Mouse (Mus musculus): ENCODE data around the gene Gm13762. TPM values are rescaled to one million over a fixed set of nuclear protein-coding genes. Genes with fewer than 3 reads are reported as not detected.
"Not testable (repeated sequence)": the region's sequence is repeated elsewhere in the genome, so short reads cannot be mapped to it uniquely, and the experiment has no call there.

Gene Gm13762
- polyA plus RNA-seq (2011; ENCODE audit: insufficient read length, low read depth, missing spikeins) = not detected in 2 replicates

- Histone ChIP-seq H3K4me3 (ENCODE audit: insufficient read depth, low read length) (no peak within 1 kb of the TSS), H3K27ac (ENCODE audit: insufficient read depth, low read length) (no peak within 1 kb of the TSS), H3K4me1 (ENCODE audit: control insufficient read depth, insufficient read depth, low read length) (no peaks in the 10 kb centered on the region)
- TF ChIP-seq POLR2A (IDR thresholded peaks at IDR 0.05; ENCODE audit: low read depth, low read length) = no peak
- no peak for TF ChIP-seq CTCF (IDR thresholded peaks at IDR 0.05; ENCODE audit: borderline replicate concordance, insufficient read depth, low read length)
Observed at GRCm38 (mm10) chr2:88980181-88980580, at the start of gene Gm13762. Gene Gm13762, minus strand, starts transcription at chr2:88980281.

DNA sequence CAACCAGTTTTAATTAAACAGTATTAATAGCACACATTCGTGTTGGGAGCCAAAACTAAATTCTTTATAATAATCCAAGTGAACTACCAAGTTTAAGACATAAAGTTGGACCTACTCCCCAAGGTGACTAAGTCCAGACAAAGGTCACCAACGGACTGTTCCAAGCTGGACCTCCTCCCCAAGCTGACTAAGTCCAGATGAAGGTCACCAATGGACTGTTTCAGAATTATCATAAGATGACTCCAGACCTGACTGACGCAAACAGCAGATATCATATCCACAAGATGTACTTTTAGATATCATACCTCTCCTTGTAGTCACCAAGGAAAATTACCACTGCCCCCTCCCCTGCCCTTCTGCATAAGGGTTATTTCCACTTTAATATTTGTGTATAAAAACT is 41.4 kb upstream of the Gm13762 start:
- H3K27ac ChIP-seq (ENCODE audit: insufficient read depth, low read length); H3K4me3 ChIP-seq (ENCODE audit: insufficient read depth, low read length); H3K4me1 ChIP-seq (ENCODE audit: control insufficient read depth, insufficient read depth, low read length): not testable (repeated sequence)

DNA sequence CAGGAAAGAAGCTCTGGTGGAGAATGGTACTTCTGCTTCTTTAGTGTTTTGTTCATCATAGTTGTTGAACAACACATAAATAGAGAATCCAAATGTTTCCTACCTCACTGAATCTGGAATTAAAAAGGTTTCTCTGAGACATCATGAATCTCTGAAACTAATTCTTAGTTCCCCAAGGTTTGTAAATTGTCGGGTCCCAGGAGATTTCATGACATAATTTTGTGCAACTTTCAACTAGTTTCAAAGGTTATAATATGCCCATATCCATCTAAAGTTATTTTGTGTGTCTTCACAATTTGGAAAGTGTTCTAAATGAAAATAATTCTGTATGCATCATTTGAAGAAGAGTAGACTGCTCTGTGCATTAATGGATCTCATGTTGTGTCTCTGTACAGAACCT is 38.2 kb upstream of the Gm13762 start, which contains the start of gene Olfr1216:
TSS of gene Olfr1216 (minus strand) at position 101 of the 400 bp plus-strand sequence.
- TF ChIP-seq POLR2A (IDR thresholded peaks at IDR 0.05; ENCODE audit: low read depth, low read length) (no peak), CTCF (IDR thresholded peaks at IDR 0.05; ENCODE audit: borderline replicate concordance, insufficient read depth, low read length) (no peak)
- Histone ChIP-seq H3K4me3 (ENCODE audit: insufficient read depth, low read length) (no peak within 1 kb of the TSS), H3K4me1 (ENCODE audit: control insufficient read depth, insufficient read depth, low read length) (no peaks in the 10 kb centered on the region), H3K27ac (ENCODE audit: insufficient read depth, low read length) (no peak within 1 kb of the TSS)

DNA sequence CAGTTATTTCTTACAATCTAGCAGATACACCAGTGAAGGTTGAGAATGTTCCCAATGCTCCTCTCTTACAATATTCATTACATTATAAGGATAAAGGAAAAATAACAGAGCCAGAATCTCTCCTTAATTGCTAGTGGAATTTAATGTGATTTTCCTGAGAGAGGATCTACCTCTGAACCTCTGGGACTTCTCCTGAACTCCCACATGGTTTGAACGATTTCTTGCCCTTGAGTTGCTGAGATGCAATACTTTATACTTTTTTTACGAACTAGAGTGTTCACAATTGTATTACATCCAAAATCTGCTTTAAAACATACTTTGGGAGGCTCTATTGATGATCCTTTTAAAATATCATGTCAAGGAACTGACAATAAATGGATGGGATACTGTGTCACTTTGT is 26.8 kb upstream of the Gm13762 start, which contains the start of gene Olfr1215:
TSS of gene Olfr1215 (minus strand) at position 101 of the 400 bp plus-strand sequence.
- H3K4me1 ChIP-seq (ENCODE audit: control insufficient read depth, insufficient read depth, low read length) = no peaks in the 10 kb centered on the region
- H3K4me3 ChIP-seq (ENCODE audit: insufficient read depth, low read length) = no peak within 1 kb of the TSS
- no peak for TF ChIP-seq CTCF (IDR thresholded peaks at IDR 0.05; ENCODE audit: borderline replicate concordance, insufficient read depth, low read length)
- H3K27ac ChIP-seq (ENCODE audit: insufficient read depth, low read length) = no peak within 1 kb of the TSS

- no peak within 1 kb of the TSS for H3K4me3 ChIP-seq (ENCODE audit: insufficient read depth, low read length)
- TF ChIP-seq CTCF (IDR thresholded peaks at IDR 0.05; ENCODE audit: borderline replicate concordance, insufficient read depth, low read length) (no peak), POLR2A (IDR thresholded peaks at IDR 0.05; ENCODE audit: low read depth, low read length) (no peak)
- H3K27ac ChIP-seq (ENCODE audit: insufficient read depth, low read length) = no peak within 1 kb of the TSS
- H3K4me1 ChIP-seq (ENCODE audit: control insufficient read depth, insufficient read depth, low read length) = no peaks in the 10 kb centered on the region
Observed at GRCm38 (mm10) chr2:88992553-88992952, 12.5 kb upstream of the Gm13762 start, which contains the start of gene Olfr1214. Gene Olfr1214, minus strand, starts transcription at chr2:88992653.

DNA sequence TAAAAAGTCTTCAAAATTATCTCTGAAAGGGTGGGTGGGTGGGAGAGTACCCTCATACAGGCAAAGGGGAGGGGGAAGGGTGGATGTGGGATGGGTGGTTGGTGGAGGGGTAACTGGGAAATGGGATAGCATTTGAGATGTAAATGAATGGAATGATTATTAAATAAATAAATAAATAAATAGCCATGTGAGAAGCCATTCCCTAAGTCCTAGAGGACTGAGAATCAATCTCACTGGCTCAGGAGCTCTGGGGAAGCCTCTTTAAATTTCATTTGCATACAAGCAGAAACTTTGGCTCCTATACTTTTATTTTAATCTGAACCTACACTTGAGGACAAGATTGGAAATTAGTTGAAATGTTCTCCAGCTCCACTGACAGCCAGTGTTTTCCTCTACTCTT is 26.4 kb downstream of the Gm13762 start, which contains the start of gene Olfr1212:
TSS of gene Olfr1212 (plus strand) at position 301 of the 400 bp plus-strand sequence.
- TF ChIP-seq CTCF (IDR thresholded peaks at IDR 0.05; ENCODE audit: borderline replicate concordance, insufficient read depth, low read length) (no peak), POLR2A (IDR thresholded peaks at IDR 0.05; ENCODE audit: low read depth, low read length) (no peak)
- Histone ChIP-seq H3K4me3 (ENCODE audit: insufficient read depth, low read length) (no peak within 1 kb of the TSS), H3K4me1 (ENCODE audit: control insufficient read depth, insufficient read depth, low read length) (no peaks in the 10 kb centered on the region), H3K27ac (ENCODE audit: insufficient read depth, low read length) (no peak within 1 kb of the TSS)

- Histone ChIP-seq H3K27ac (ENCODE audit: insufficient read depth, low read length) (no peak within 1 kb of the TSS), H3K4me1 (ENCODE audit: control insufficient read depth, insufficient read depth, low read length) (no peaks in the 10 kb centered on the region), H3K4me3 (ENCODE audit: insufficient read depth, low read length) (no peak within 1 kb of the TSS)
- TF ChIP-seq POLR2A (IDR thresholded peaks at IDR 0.05; ENCODE audit: low read depth, low read length) = no peak
- no peak for TF ChIP-seq CTCF (IDR thresholded peaks at IDR 0.05; ENCODE audit: borderline replicate concordance, insufficient read depth, low read length)
Observed at GRCm38 (mm10) chr2:88938011-88938410, 42.1 kb downstream of the Gm13762 start, which contains the start of gene Olfr1211. Gene Olfr1211, minus strand, starts transcription at chr2:88938111.

Other genes starting within 250 kb of the Gm13762 start
- not detected in 2 replicates for gene Olfr1197, start 247.9 kb downstream of the Gm13762 start, polyA plus RNA-seq (2011; ENCODE audit: insufficient read length, low read depth, missing spikeins)
- gene Olfr1198, start 228.9 kb downstream of the Gm13762 start, polyA plus RNA-seq (2011; ENCODE audit: insufficient read length, low read depth, missing spikeins) = not detected in 2 replicates
- not detected in 2 replicates for gene Olfr1199, start 219.8 kb downstream of the Gm13762 start, polyA plus RNA-seq (2011; ENCODE audit: insufficient read length, low read depth, missing spikeins)
- not detected in 2 replicates for gene Olfr1200, start 209.8 kb downstream of the Gm13762 start, polyA plus RNA-seq (2011; ENCODE audit: insufficient read length, low read depth, missing spikeins)
- not detected in 2 replicates for gene Olfr1201, start 187.2 kb downstream of the Gm13762 start, polyA plus RNA-seq (2011; ENCODE audit: insufficient read length, low read depth, missing spikeins)
- not detected in 2 replicates for gene Olfr1202, start 165.8 kb downstream of the Gm13762 start, polyA plus RNA-seq (2011; ENCODE audit: insufficient read length, low read depth, missing spikeins)
- gene Olfr1205, start 150.5 kb downstream of the Gm13762 start, polyA plus RNA-seq (2011; ENCODE audit: insufficient read length, low read depth, missing spikeins) = not detected in 2 replicates
- gene Olfr1204, start 131.0 kb downstream of the Gm13762 start, polyA plus RNA-seq (2011; ENCODE audit: insufficient read length, low read depth, missing spikeins) = not detected in 2 replicates
- not detected in 2 replicates for gene Olfr1206, start 117.0 kb downstream of the Gm13762 start, polyA plus RNA-seq (2011; ENCODE audit: insufficient read length, low read depth, missing spikeins)
- gene Olfr1208, start 78.0 kb downstream of the Gm13762 start, polyA plus RNA-seq (2011; ENCODE audit: insufficient read length, low read depth, missing spikeins) = not detected in 2 replicates
- gene Olfr1209, start 65.1 kb downstream of the Gm13762 start, polyA plus RNA-seq (2011; ENCODE audit: insufficient read length, low read depth, missing spikeins) = not detected in 2 replicates
- not detected in 2 replicates for gene Olfr1211, start 42.2 kb downstream of the Gm13762 start, polyA plus RNA-seq (2011; ENCODE audit: insufficient read length, low read depth, missing spikeins)
- not detected in 2 replicates for gene Olfr1212, start 26.3 kb downstream of the Gm13762 start, polyA plus RNA-seq (2011; ENCODE audit: insufficient read length, low read depth, missing spikeins)
- not detected in 2 replicates for gene Olfr1214, start 12.4 kb upstream of the Gm13762 start, polyA plus RNA-seq (2011; ENCODE audit: insufficient read length, low read depth, missing spikeins)
- gene Olfr1215, start 26.7 kb upstream of the Gm13762 start, polyA plus RNA-seq (2011; ENCODE audit: insufficient read length, low read depth, missing spikeins) = not detected in 2 replicates
- gene Olfr1216, start 38.1 kb upstream of the Gm13762 start, polyA plus RNA-seq (2011; ENCODE audit: insufficient read length, low read depth, missing spikeins) = not detected in 2 replicates
- not detected in 2 replicates for gene Olfr1217, start 51.8 kb upstream of the Gm13762 start, polyA plus RNA-seq (2011; ENCODE audit: insufficient read length, low read depth, missing spikeins)
- gene Olfr1218, start 80.9 kb upstream of the Gm13762 start, polyA plus RNA-seq (2011; ENCODE audit: insufficient read length, low read depth, missing spikeins) = not detected in 2 replicates
- not detected in 2 replicates for gene Olfr1219, start 103.2 kb upstream of the Gm13762 start, polyA plus RNA-seq (2011; ENCODE audit: insufficient read length, low read depth, missing spikeins)
- not detected in 2 replicates for gene Olfr1220, start 126.6 kb upstream of the Gm13762 start, polyA plus RNA-seq (2011; ENCODE audit: insufficient read length, low read depth, missing spikeins)
- not detected in 2 replicates for gene Olfr1221, start 137.0 kb upstream of the Gm13762 start, polyA plus RNA-seq (2011; ENCODE audit: insufficient read length, low read depth, missing spikeins)
- not detected in 2 replicates for gene Olfr1222, start 152.8 kb upstream of the Gm13762 start, polyA plus RNA-seq (2011; ENCODE audit: insufficient read length, low read depth, missing spikeins)
- not detected in 2 replicates for gene Olfr1223, start 171.3 kb upstream of the Gm13762 start, polyA plus RNA-seq (2011; ENCODE audit: insufficient read length, low read depth, missing spikeins)
- gene Olfr1224-ps1, start 183.8 kb upstream of the Gm13762 start, polyA plus RNA-seq (2011; ENCODE audit: insufficient read length, low read depth, missing spikeins) = not detected in 2 replicates
- gene Olfr1225, start 194.4 kb upstream of the Gm13762 start, polyA plus RNA-seq (2011; ENCODE audit: insufficient read length, low read depth, missing spikeins) = not detected in 2 replicates
- not detected in 2 replicates for gene Olfr1226, start 219.8 kb upstream of the Gm13762 start, polyA plus RNA-seq (2011; ENCODE audit: insufficient read length, low read depth, missing spikeins)

Data from embryonic fibroblast, embryonic 13.5 days (primary cell).